Mouse (Mus musculus): ENCODE measurements at regions not wholly inside any gene's neighbourhood (a gene's known extent, or its start where the extent isn't known, plus 50 kb on each side); places are given as distances from the start of the nearest gene placed in this dataset.

DNA sequence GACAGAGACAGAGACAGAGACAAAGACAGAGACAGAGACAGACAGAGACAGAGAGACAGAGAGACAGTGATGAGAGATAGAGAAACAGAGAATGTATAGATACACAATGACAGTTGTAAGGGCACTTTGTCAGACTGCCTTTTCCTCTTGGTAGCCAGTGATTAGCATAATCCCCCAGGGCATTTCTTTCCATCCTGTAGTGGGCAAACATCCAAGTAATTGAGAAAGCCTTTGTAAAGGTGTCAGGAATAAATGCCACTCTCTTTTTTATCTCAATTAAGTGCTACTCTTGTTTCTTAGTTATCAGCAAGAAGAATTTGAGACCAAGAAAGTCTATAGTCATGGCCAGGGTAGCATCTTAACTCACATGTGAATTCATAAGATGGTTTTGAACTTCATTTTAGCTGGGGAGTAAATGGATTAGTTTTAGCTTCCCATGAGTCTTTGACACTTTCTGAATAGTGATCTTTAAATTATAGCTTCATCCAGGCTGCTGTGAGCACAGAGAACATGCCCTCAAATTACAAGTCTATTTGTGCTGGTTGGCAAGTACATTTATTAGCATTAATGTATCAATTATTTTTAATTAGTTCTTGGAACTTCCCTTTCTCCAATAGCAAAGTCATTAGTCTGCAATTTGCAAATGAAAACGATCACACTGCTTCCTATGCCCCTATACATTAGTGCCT lies 1215.9 kb downstream of the Gm9008 start:
- Histone ChIP-seq H3K27me3 (replicated peaks; ENCODE audit: control insufficient read depth, insufficient read depth, low read length) (no peaks in the 10 kb centered on the region), H3K4me1 (ENCODE audit: control insufficient read depth, insufficient read depth, low read depth, low read length) (no peaks in the 10 kb centered on the region), H3K36me3 (ENCODE audit: control insufficient read depth, insufficient read depth, low read length) (no peaks in the 10 kb centered on the region), H3K9me3 (ENCODE audit: control insufficient read depth, low read length) (no peaks in the 10 kb centered on the region), H3K27ac (ENCODE audit: low read depth, low read length) (no peak overlapping the region), H3K4me3 (ENCODE audit: low read length) (no peak overlapping the region), H3K4me2 (ENCODE audit: low read length) (no peak overlapping the region), H3K9ac (ENCODE audit: low read depth, low read length) (no peak overlapping the region)
- WGBS: 43% methylated on average over 1 of the region's 1 CpGs
- ATAC-seq: no peak

DNA sequence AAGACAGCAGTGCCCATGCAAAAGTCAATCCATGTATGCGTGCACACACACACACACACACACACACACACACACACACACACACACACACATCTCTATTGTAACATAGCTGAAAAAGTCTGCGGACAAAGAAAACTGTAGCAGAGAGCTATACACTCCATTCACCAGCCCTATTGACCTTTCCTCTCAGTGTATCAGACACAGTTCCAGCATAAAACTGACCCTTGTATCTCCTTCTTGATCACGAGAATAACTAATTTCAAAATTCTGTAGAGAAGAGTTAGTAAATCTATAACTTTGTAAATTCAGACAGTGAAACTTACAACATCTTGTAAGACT lies 1243.5 kb downstream of the Gm9008 start:
- Histone ChIP-seq H3K9ac (ENCODE audit: low read depth, low read length) (no peak overlapping the region), H3K4me3 (ENCODE audit: low read length) (no peak overlapping the region), H3K4me2 (ENCODE audit: low read length) (no peak overlapping the region), H3K27ac (ENCODE audit: low read depth, low read length) (no peak overlapping the region), H3K4me1 (ENCODE audit: control insufficient read depth, insufficient read depth, low read depth, low read length) (0 out of 2 replicates have a peak, but pooled peaks cover 3% of the 10 kb centered on the region), H3K36me3 (ENCODE audit: control insufficient read depth, insufficient read depth, low read length) (no peaks in the 10 kb centered on the region), H3K9me3 (ENCODE audit: control insufficient read depth, low read length) (no peaks in the 10 kb centered on the region), H3K27me3 (replicated peaks; ENCODE audit: control insufficient read depth, insufficient read depth, low read length) (no peaks in the 10 kb centered on the region)
- WGBS: 62% methylated on average over 3 of the region's 3 CpGs
- ATAC-seq: no peak

GRCm38 (mm10) chr6:75253357-75254075 lies 1244.1 kb downstream of the Gm9008 start:
- Histone ChIP-seq H3K4me3 (ENCODE audit: low read length) (no peak overlapping the region), H3K4me1 (ENCODE audit: control insufficient read depth, insufficient read depth, low read depth, low read length) (0 out of 2 replicates have a peak, but pooled peaks cover 3% of the 10 kb centered on the region), H3K27me3 (replicated peaks; ENCODE audit: control insufficient read depth, insufficient read depth, low read length) (no peaks in the 10 kb centered on the region), H3K9ac (ENCODE audit: low read depth, low read length) (no peak overlapping the region), H3K36me3 (ENCODE audit: control insufficient read depth, insufficient read depth, low read length) (no peaks in the 10 kb centered on the region), H3K9me3 (ENCODE audit: control insufficient read depth, low read length) (no peaks in the 10 kb centered on the region), H3K27ac (ENCODE audit: low read depth, low read length) (0 out of 2 replicates have a peak overlapping the region, but pooled peaks have one; percentile 25), H3K4me2 (ENCODE audit: low read length) (no peak overlapping the region)
- 28% methylated on average over 4 of the region's 4 CpGs for WGBS
- 0 out of 2 replicates have a peak, but pooled peaks have one; percentile 56 for ATAC-seq

DNA sequence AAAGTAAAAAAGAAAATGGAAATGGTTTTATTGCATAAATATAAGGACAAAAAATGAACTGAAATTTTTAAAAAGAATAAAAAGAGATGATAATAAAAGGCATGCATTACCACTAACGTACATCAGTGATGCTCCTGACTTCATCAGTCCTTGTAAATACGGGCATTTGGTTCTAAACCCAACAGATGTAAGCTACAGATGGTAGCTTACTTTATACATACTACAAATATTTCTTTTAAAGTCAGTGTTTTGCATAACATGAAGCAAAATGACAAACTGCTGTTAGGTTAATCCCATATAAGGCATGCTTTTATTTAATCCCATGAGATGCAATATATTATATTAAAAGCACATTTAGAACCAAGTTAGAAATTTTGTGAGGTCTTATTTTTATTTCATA lies 1282.1 kb downstream of the Gm9008 start:
- Histone ChIP-seq H3K4me2 (ENCODE audit: low read length) (no peak overlapping the region), H3K27me3 (replicated peaks; ENCODE audit: control insufficient read depth, insufficient read depth, low read length) (no peaks in the 10 kb centered on the region), H3K9ac (ENCODE audit: low read depth, low read length) (no peak overlapping the region), H3K36me3 (ENCODE audit: control insufficient read depth, insufficient read depth, low read length) (no peaks in the 10 kb centered on the region), H3K4me1 (ENCODE audit: control insufficient read depth, insufficient read depth, low read depth, low read length) (no peaks in the 10 kb centered on the region), H3K4me3 (ENCODE audit: low read length) (no peak overlapping the region), H3K27ac (ENCODE audit: low read depth, low read length) (no peak overlapping the region), H3K9me3 (ENCODE audit: control insufficient read depth, low read length) (no peaks in the 10 kb centered on the region)
- WGBS: 72% methylated on average over 2 of the region's 2 CpGs
- no peak for ATAC-seq

- Histone ChIP-seq H3K4me1 (ENCODE audit: control insufficient read depth, insufficient read depth, low read depth, low read length) (no peaks in the 10 kb centered on the region), H3K27ac (ENCODE audit: low read depth, low read length) (no peak overlapping the region)
- 74% methylated on average over 3 of the region's 3 CpGs for WGBS
Measured at GRCm38 (mm10) chr6:75212721-75213475, 1284.7 kb downstream of the Gm9008 start.

More at GRCm38 (mm10) chr6:75212721-75213475, 1284.7 kb downstream of the Gm9008 start:
- no peak for ATAC-seq
- Histone ChIP-seq H3K9me3 (ENCODE audit: control insufficient read depth, low read length) (no peaks in the 10 kb centered on the region), H3K9ac (ENCODE audit: low read depth, low read length) (no peak overlapping the region), H3K4me2 (ENCODE audit: low read length) (no peak overlapping the region), H3K36me3 (ENCODE audit: control insufficient read depth, insufficient read depth, low read length) (no peaks in the 10 kb centered on the region), H3K27me3 (replicated peaks; ENCODE audit: control insufficient read depth, insufficient read depth, low read length) (no peaks in the 10 kb centered on the region), H3K4me3 (ENCODE audit: low read length) (no peak overlapping the region)
